11 mouse cellular contexts compared by ENCODE assay signal in genomic region chr11:119130081-119130765, GRCm38 (mm10). TPM values are rescaled to one million over a fixed set of nuclear protein-coding genes. Genes with fewer than 3 reads are reported as not detected.
A peak's percentile ranks its signal among the peaks of the same experiment; 100 is the strongest.
DNase-seq lines count a peak whose midpoint lies in the region; ATAC-seq lines count a peak whose summit lies in the region.
"Had no signal": no experiment of that assay in that cellular context is flagged by ENCODE, and none has a peak within 500 bp of the region (broad histone marks: within the 10 kb centered on the region; RNA-seq: fewer than 3 reads in every experiment).

No protein-coding gene starts in this region.

- WGBS in heart, embryonic 12.5 days: 22% methylated on average over 24 of the region's 24 CpGs
- 8% methylated on average over 21 of the region's 24 CpGs for WGBS in hindbrain, embryonic 15.5 days
- 30% methylated on average over 22 of the region's 24 CpGs for WGBS in midbrain, embryonic 11.5 days

- H3K4me1 ChIP-seq in heart, embryonic 12.5 days (replicated peaks): peaks cover 76% of the 10 kb centered on the region
- H3K4me1 ChIP-seq in hindbrain, embryonic 15.5 days (replicated peaks): peaks cover 67% of the 10 kb centered on the region
- H3K4me1 ChIP-seq in midbrain, embryonic 11.5 days (ENCODE audit: control insufficient read depth, insufficient read depth, low read length): peaks cover 20% of the 10 kb centered on the region

- no peak for DNase-seq in heart, postnatal 10 days
- DNase-seq in embryo, embryonic 9.5 days (ENCODE audit: extremely low spot score): peak; percentile 21
- DNase-seq in midbrain, embryonic 11.5 days (ENCODE audit: low spot score, missing footprints): no peak
- no peak for DNase-seq in Muller cell, postnatal 12 days (ENCODE audit: inconsistent ontology term)
- DNase-seq in thymus, postnatal 0 days (ENCODE audit: low spot score): no peak
- DNase-seq in spleen, adult 18-20 months: no peak
- DNase-seq: cerebellum, adult 9-11 months; thymus, postnatal 4 days had no signal

- H3K27me3 ChIP-seq in heart, embryonic 12.5 days (replicated peaks): peaks cover 15% of the 10 kb centered on the region
- no peaks in the 10 kb centered on the region for H3K27me3 ChIP-seq in hindbrain, embryonic 15.5 days
- H3K27me3 ChIP-seq in midbrain, embryonic 11.5 days (ENCODE audit: control insufficient read depth, insufficient read depth, low read length): peaks cover 6% of the 10 kb centered on the region

- H3K9me3 ChIP-seq in heart, embryonic 12.5 days (replicated peaks): no peaks in the 10 kb centered on the region
- no peaks in the 10 kb centered on the region for H3K9me3 ChIP-seq in hindbrain, embryonic 15.5 days
- no peaks in the 10 kb centered on the region; the same call in 1 of the 2 replicates for H3K9me3 ChIP-seq in midbrain, embryonic 11.5 days (ENCODE audit: control insufficient read depth, low read length)

- intact Hi-C loops in heart, postnatal 10 days (cut with DNase I): no loop called here

- H3K27ac ChIP-seq in heart, embryonic 12.5 days (ENCODE audit: poor library complexity, severe bottlenecking): no peak overlapping the region
- H3K27ac ChIP-seq in hindbrain, embryonic 15.5 days (replicated peaks): 0 out of 2 replicates have a peak overlapping the region, but pooled peaks have one; percentile 49
- no peak overlapping the region for H3K27ac ChIP-seq in midbrain, embryonic 11.5 days (ENCODE audit: low read depth, low read length)
- H3K27ac ChIP-seq: liver, embryonic 14.5 days had no signal

- no peak overlapping the region for H3K4me3 ChIP-seq in heart, embryonic 12.5 days
- peak overlapping the region; percentile 18 for H3K4me3 ChIP-seq in hindbrain, embryonic 15.5 days
- no peak overlapping the region for H3K4me3 ChIP-seq in midbrain, embryonic 11.5 days (ENCODE audit: low read depth, low read length)

- no peak for ATAC-seq in heart, embryonic 12.5 days (ENCODE audit: insufficient number of reproducible peaks, low FRiP score)
- ATAC-seq in hindbrain, embryonic 15.5 days (ENCODE audit: low FRiP score, low read depth): peak; percentile 43; the same call in 1 of the 2 replicates
- peak; percentile 36; the same call in 1 of the 2 replicates for ATAC-seq in midbrain, embryonic 11.5 days (ENCODE audit: low FRiP score)

- no peaks in the 10 kb centered on the region for H3K36me3 ChIP-seq in heart, embryonic 12.5 days
- H3K36me3 ChIP-seq in hindbrain, embryonic 15.5 days: no peaks in the 10 kb centered on the region
- no peaks in the 10 kb centered on the region for H3K36me3 ChIP-seq in midbrain, embryonic 11.5 days (ENCODE audit: control insufficient read depth, insufficient read depth, low read length)

- H3K4me2 ChIP-seq in heart, embryonic 12.5 days: peak overlapping the region; percentile 53
- H3K4me2 ChIP-seq in hindbrain, embryonic 15.5 days: peak overlapping the region; percentile 50
- peak overlapping the region; percentile 8; the same call in 1 of the 2 replicates for H3K4me2 ChIP-seq in midbrain, embryonic 11.5 days

- H3K9ac ChIP-seq in heart, embryonic 12.5 days: peak overlapping the region; percentile 16; the same call in 1 of the 2 replicates
- H3K9ac ChIP-seq in hindbrain, embryonic 15.5 days: no peak overlapping the region
- H3K9ac ChIP-seq in midbrain, embryonic 11.5 days (ENCODE audit: low read length): no peak overlapping the region
- H3K9ac ChIP-seq: liver, embryonic 14.5 days had no signal

RNA-seq across cellular contexts. Expression of gene Cbx4, which starts 44.2 kb away (rescaled TPM):
- polyA plus RNA-seq in heart, embryonic 12.5 days (2016; fragmentation: Nextera tagmentation; extraction: Ambion mirVana): 13.2 and 14.9 TPM in 2 replicates
- 10 to 100 TPM; 22.1 to 22.6 TPM for total RNA-seq in heart, postnatal 10 days (2021)
- 21.9 and 23.2 TPM in 2 replicates for polyA plus RNA-seq in hindbrain, embryonic 15.5 days (2015; fragmentation: Nextera tagmentation; extraction: Ambion mirVana)
- polyA plus RNA-seq in midbrain, embryonic 11.5 days (2014; fragmentation: Nextera tagmentation; extraction: Ambion mirVana): 6.3 and 7.0 TPM in 2 replicates
- polyA plus RNA-seq in thymus, postnatal 0 days (2015; fragmentation: Nextera tagmentation; extraction: Ambion mirVana): 25.1 and 26.8 TPM in 2 replicates
